Comparison of ENCODE assay signal across 19 mouse cellular contexts in the genomic region with DNA sequence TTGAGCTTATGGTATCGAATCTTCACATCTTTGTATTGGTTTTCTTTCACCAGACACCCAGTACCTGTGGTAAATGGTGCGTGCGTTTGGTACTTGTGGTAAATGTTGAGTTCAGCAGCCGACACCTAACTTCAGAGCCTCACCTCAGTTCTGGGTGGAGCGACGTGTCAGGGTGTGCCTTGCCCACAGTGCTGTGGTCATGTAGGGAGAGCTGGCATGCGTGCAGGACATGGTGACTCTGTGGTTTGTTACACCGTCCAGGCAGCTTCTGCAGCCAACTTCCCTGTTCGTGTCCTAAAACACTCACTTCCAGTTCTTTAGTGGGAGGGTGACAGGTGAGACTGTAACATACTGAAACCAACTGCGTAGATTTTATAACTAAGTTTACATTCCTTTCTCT.
DNase-seq lines count a peak whose midpoint lies in the region; ATAC-seq and TF ChIP-seq lines count a peak whose summit lies in the region.
"Had no signal": no experiment of that assay in that cellular context is flagged by ENCODE, and none has a peak within 500 bp of the region (broad histone marks: within the 10 kb centered on the region; RNA-seq: fewer than 3 reads in every experiment).

No protein-coding gene starts in this region.

- H3K4me3 ChIP-seq in lung, postnatal 0 days (ENCODE audit: low read depth, low read length): no peak overlapping the region
- H3K4me3 ChIP-seq in intestine, embryonic 15.5 days (replicated peaks): no peak overlapping the region
- H3K4me3 ChIP-seq in megakaryocyte, embryonic 14.5 days (replicated peaks): peak overlapping the region; percentile 55
- H3K4me3 ChIP-seq: forebrain, embryonic 13.5 days; hindbrain, embryonic 13.5 days; limb, embryonic 15.5 days; midbrain, embryonic 12.5 days; neural tube, embryonic 15.5 days had no signal

- H3K36me3 ChIP-seq in lung, postnatal 0 days (ENCODE audit: insufficient read depth, low read length): no peaks in the 10 kb centered on the region
- H3K36me3 ChIP-seq in intestine, embryonic 15.5 days: no peaks in the 10 kb centered on the region
- no peaks in the 10 kb centered on the region for H3K36me3 ChIP-seq in megakaryocyte, embryonic 14.5 days (replicated peaks; ENCODE audit: low read length)

- no peaks in the 10 kb centered on the region for H3K4me1 ChIP-seq in lung, postnatal 0 days (ENCODE audit: insufficient read depth, low read depth, low read length)
- H3K4me1 ChIP-seq in intestine, embryonic 15.5 days (replicated peaks): peaks cover 13% of the 10 kb centered on the region
- no peaks in the 10 kb centered on the region; the same call in 1 of the 2 replicates for H3K4me1 ChIP-seq in megakaryocyte, embryonic 14.5 days
- H3K4me1 ChIP-seq: forebrain, embryonic 13.5 days; hindbrain, embryonic 13.5 days; midbrain, embryonic 12.5 days; neural tube, embryonic 15.5 days had no signal

- no peak overlapping the region for H3K9ac ChIP-seq in lung, postnatal 0 days (replicated peaks; ENCODE audit: low read depth)
- no peak overlapping the region for H3K9ac ChIP-seq in intestine, embryonic 15.5 days
- H3K9ac ChIP-seq: forebrain, embryonic 13.5 days; hindbrain, embryonic 13.5 days; limb, embryonic 15.5 days; liver, embryonic 14.5 days; midbrain, embryonic 12.5 days; neural tube, embryonic 15.5 days had no signal

- no peak for TF ChIP-seq CTCF in lung, postnatal 0 days (IDR thresholded peaks at IDR 0.05)

- H3K4me2 ChIP-seq in lung, postnatal 0 days (replicated peaks; ENCODE audit: low read depth, low read length): no peak overlapping the region
- no peak overlapping the region for H3K4me2 ChIP-seq in intestine, embryonic 15.5 days (replicated peaks)
- H3K4me2 ChIP-seq: forebrain, embryonic 13.5 days; hindbrain, embryonic 13.5 days; limb, embryonic 15.5 days; midbrain, embryonic 12.5 days; neural tube, embryonic 15.5 days had no signal

- TF ChIP-seq EP300 in lung, postnatal 0 days (IDR thresholded peaks at IDR 0.05): no peak

- peak; percentile 18 for DNase-seq in lung, postnatal 0 days (ENCODE audit: low spot score)
- no peak for DNase-seq in lung, postnatal 10 days
- DNase-seq in layer of hippocampus, postnatal 36 days: no peak
- DNase-seq in urinary bladder, postnatal 36 days (ENCODE audit: low spot score in 2 of 2): no peak
- DNase-seq in T-cell, adult 2 months (ENCODE audit: low spot score): no peak
- DNase-seq: adrenal gland, postnatal 14 days; cerebellum, adult 2 months; cerebellum, postnatal 25 days; gastrocnemius, postnatal 36 days; thymus, postnatal 14 days had no signal

- no peak overlapping the region for H3K27ac ChIP-seq in lung, postnatal 0 days (ENCODE audit: low read length)
- peak overlapping the region; percentile 32; the same call in 1 of the 2 replicates for H3K27ac ChIP-seq in intestine, embryonic 15.5 days
- H3K27ac ChIP-seq: forebrain, embryonic 13.5 days; hindbrain, embryonic 13.5 days; limb, embryonic 15.5 days; liver, embryonic 14.5 days; midbrain, embryonic 12.5 days; neural tube, embryonic 15.5 days had no signal

- no peak for ATAC-seq in lung, postnatal 0 days
- ATAC-seq in intestine, embryonic 15.5 days: no peak
- ATAC-seq: forebrain, embryonic 13.5 days; inflammation-experienced regulatory T-cells, adult 6 months had no signal

- H3K27me3 ChIP-seq in lung, postnatal 0 days (replicated peaks; ENCODE audit: insufficient read depth, low read length): no peaks in the 10 kb centered on the region
- no peaks in the 10 kb centered on the region for H3K27me3 ChIP-seq in intestine, embryonic 15.5 days (replicated peaks)
- H3K27me3 ChIP-seq in megakaryocyte, embryonic 14.5 days (replicated peaks): peaks cover 5% of the 10 kb centered on the region
- H3K27me3 ChIP-seq: forebrain, embryonic 13.5 days; hindbrain, embryonic 13.5 days; limb, embryonic 15.5 days; midbrain, embryonic 12.5 days; neural tube, embryonic 15.5 days had no signal

- no peaks in the 10 kb centered on the region for H3K9me3 ChIP-seq in lung, postnatal 0 days (ENCODE audit: low read length)
- H3K9me3 ChIP-seq in intestine, embryonic 15.5 days: no peaks in the 10 kb centered on the region
- no peaks in the 10 kb centered on the region for H3K9me3 ChIP-seq in megakaryocyte, embryonic 14.5 days
- H3K9me3 ChIP-seq: forebrain, embryonic 13.5 days; hindbrain, embryonic 13.5 days; limb, embryonic 15.5 days; midbrain, embryonic 12.5 days; neural tube, embryonic 15.5 days had no signal

- 71% methylated on average over 10 of the region's 10 CpGs for WGBS in lung, postnatal 0 days
- 77% methylated on average over 10 of the region's 10 CpGs for WGBS in intestine, embryonic 15.5 days
